Mouse (Mus musculus) megakaryocyte, embryonic 14.5 days (primary cell): ENCODE data around the gene Thumpd3.

ENCODE experiments used
- FLI1 ChIP-seq: IDR thresholded peaks from 2 replicates; pipeline ENCODE4 v1.6.1; 2012; ENCODE audit warnings: low read length, inconsistent platforms, mixed read lengths
- GATA1 ChIP-seq: IDR thresholded peaks from 3 replicates; pipeline ENCODE4 v1.6.1; 2012; ENCODE audit warnings: mixed read lengths, low read length, inconsistent platforms, borderline replicate concordance

DNA sequence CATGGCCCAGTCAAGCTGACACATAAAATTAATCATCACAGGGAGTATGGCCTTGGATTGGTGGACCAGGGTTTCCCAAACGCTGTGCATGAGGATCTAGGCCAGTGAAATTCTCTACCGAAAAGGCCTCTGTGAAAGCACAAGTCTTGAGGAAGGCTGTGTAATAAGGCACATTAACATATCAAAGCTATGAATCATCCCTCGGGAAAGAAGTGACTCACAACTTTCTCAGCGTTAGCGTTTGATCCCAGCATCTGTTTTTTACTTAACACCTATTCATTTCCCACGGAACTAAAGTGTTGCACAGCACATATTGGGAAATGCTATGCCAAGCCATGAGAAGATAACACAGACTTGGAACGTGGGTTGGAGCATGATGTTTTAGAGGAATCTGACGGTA is 21.2 kb upstream of the Thumpd3 start:
- TF ChIP-seq GATA1, result no peak
- no peak for TF ChIP-seq FLI1
